Mouse (Mus musculus) kidney, adult 10 weeks (tissue): ENCODE measurements around the gene 2310061N02Rik. TPM values are rescaled to one million over a fixed set of nuclear protein-coding genes. Genes with fewer than 3 reads are reported as not detected.

Experiments used
- polyA plus RNA-seq: library from polyadenylated mRNA; stranded (reverse); fragments of 350-450 nt; fragmentation: Illumina TruSeq; extraction: RNeasy Lipid Tissue Mini Kit (QIAGEN cat#74804); gene quantifications from one replicate; pipeline ENCODE4 v1.2.3, GENCODE M21; 2014; ENCODE audit warnings: low read depth, low replicate concordance

The 2310061N02Rik gene
- not detected for polyA plus RNA-seq

DNA sequence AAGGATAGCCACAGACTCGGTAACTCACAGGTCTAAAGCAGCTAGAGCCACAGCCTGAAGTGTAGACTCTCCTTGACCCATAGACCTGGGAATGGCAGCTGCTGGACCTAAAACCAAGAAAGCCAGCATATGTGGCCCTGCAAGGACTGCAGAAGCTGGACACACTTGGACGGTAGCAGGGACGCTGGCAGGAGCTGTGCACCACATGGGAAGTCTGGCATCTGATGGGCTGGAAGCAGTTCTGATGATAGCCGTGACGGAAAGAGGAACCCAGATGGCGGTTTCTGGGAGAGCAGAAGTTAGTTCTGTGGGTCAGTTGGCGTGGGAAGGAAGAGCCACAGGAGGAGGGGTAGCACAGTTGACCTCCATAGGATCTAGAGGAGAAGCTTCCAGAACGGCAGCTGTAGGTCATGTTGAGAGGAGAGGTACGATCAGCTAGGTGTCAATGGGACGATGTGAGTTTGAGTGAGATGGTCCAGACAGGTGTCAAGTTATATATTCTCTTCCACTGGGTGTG, at the start of gene 2310061N02Rik:
Gene 2310061N02Rik, minus strand, starts transcription at position 467 of the 517 bp plus-strand sequence.

DNA sequence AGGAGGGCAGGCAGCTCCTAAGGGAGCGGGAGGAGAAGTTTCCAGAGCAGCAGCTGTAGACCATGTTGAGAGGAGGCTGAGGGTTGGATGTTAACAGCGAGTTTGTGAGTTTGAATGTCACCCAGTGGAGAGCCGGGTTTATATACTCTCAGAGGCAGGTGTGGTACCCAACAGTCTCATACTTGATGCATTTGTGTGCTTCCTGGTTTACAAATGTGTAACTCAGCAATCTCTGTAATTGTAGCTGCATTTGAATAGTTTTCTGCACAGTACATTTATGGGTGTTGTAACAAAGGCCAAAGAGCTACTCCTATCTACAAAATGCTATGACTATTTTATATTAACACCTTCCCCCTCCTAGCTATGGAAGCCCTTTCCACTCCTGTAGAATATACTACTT, 43.8 kb upstream of the 2310061N02Rik start, which contains the start of gene Krtap13:
Gene Krtap13, minus strand, starts transcription at position 101 of the 400 bp plus-strand sequence.

DNA sequence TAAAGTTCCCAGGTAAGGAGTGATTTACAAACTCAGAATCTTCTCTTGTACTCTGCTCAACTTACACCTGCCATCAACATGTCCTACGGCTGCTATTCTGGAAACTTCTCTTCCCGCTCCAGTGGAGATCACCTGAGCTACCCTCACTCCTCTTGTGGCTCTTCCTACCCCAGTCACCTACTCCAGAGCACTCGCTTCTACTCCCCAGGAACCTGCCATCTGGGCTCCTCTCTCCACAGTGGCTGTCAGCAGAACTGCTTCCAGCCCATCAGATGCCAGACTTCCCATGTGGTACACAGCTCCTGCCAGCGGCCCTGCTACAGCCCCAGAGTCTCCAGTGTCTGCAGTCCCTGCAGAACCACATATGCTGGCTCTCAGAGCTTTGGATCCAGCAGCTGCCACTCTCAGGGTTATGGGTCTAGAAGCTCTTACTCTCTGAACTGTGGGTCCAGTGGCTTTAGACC, 21.1 kb upstream of the 2310061N02Rik start, which contains the start of gene Krtap13-1:
Gene Krtap13-1, plus strand, starts transcription at position 51 of the 464 bp plus-strand sequence.

DNA sequence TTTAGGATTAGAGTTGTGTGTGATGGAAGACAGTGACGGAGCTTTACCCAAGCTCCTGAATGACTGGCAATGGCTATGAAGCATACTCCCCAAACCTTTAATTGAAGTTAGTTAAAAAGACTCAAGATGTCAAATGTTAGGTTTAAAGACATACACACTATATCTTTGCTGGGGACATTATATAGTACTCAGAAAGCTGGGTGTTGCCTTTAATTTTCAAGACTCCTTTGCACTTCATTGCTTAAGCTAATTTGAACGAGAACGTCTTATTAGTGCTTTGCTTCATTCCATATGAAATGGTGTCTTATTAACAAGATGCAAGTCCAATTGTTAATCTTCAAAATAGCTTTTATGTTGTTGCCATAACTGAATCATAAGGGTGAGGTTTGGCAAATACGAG, 36.2 kb downstream of the 2310061N02Rik start, which contains the start of gene Krtap27-1:
Gene Krtap27-1, minus strand, starts transcription at position 101 of the 400 bp plus-strand sequence.

Other genes starting within 250 kb of the 2310061N02Rik start
- gene Cldn17, start 201.0 kb downstream of the 2310061N02Rik start, polyA plus RNA-seq = 0.53 TPM
- gene Cldn8, start 144.8 kb downstream of the 2310061N02Rik start, polyA plus RNA-seq = 325 TPM
- not detected for gene Krtap24-1, start 95.7 kb downstream of the 2310061N02Rik start, polyA plus RNA-seq
- not detected for gene 2310079G19Rik, start 80.3 kb downstream of the 2310061N02Rik start, polyA plus RNA-seq
- gene Krtap26-1, start 60.2 kb downstream of the 2310061N02Rik start, polyA plus RNA-seq = not detected
- gene Krtap27-1, start 36.3 kb downstream of the 2310061N02Rik start, polyA plus RNA-seq = not detected
- not detected for gene Krtap13-1, start 20.9 kb upstream of the 2310061N02Rik start, polyA plus RNA-seq
- not detected for gene Krtap13, start 43.7 kb upstream of the 2310061N02Rik start, polyA plus RNA-seq
- gene 2310034C09Rik, start 50.9 kb upstream of the 2310061N02Rik start, polyA plus RNA-seq = not detected
- not detected for gene 2310057N15Rik, start 66.2 kb upstream of the 2310061N02Rik start, polyA plus RNA-seq
- gene Gm5965, start 69.9 kb upstream of the 2310061N02Rik start, polyA plus RNA-seq = not detected
- not detected for gene Gm20741, start 104.3 kb upstream of the 2310061N02Rik start, polyA plus RNA-seq
- not detected for gene Krtap15, start 112.3 kb upstream of the 2310061N02Rik start, polyA plus RNA-seq
- not detected for gene Krtap14, start 118.2 kb upstream of the 2310061N02Rik start, polyA plus RNA-seq
- gene Krtap19-1, start 161.4 kb upstream of the 2310061N02Rik start, polyA plus RNA-seq = not detected
- gene Krtap19-2, start 166.3 kb upstream of the 2310061N02Rik start, polyA plus RNA-seq = not detected
- not detected for gene Krtap19-3, start 170.1 kb upstream of the 2310061N02Rik start, polyA plus RNA-seq
- gene Krtap19-4, start 177.1 kb upstream of the 2310061N02Rik start, polyA plus RNA-seq = not detected
- gene Krtap19-5, start 188.5 kb upstream of the 2310061N02Rik start, polyA plus RNA-seq = not detected
- gene Krtap19-9b, start 224.3 kb upstream of the 2310061N02Rik start, polyA plus RNA-seq = not detected